Mouse (Mus musculus) heart, postnatal 36 days (tissue): ENCODE results near the gene Ddah1. TPM values are rescaled to one million over a fixed set of nuclear protein-coding genes. Genes with fewer than 3 reads are reported as not detected.

Experiments used
- DNase-seq, 2 experiments: peaks; one replicate each; pipeline ENCODE4 v3.0.0; 2021 to 2022
- intact Hi-C: fragments of 180-260 bp; cut with DNase I; formaldehyde crosslinking; loops from one replicate; pipeline ENCODE4 v1.15.1; 2025
- total RNA-seq, 2 experiments: library from RNA; stranded (reverse); gene quantifications; 2 replicates each; pipeline ENCODE4 v1.2.3; 2021

The Ddah1 gene
- total RNA-seq, 2 experiments from 2014 or later = 8.4 to 8.9 TPM

- intact Hi-C loops = no loop called here
- no peak for DNase-seq
These were observed 43.6 kb downstream of the Ddah1 start for GRCm38 (mm10) chr3:145802106-145802505.

- DNase-seq = no peak
- intact Hi-C loops = no loop called here
These were observed 47.4 kb downstream of the Ddah1 start for GRCm38 (mm10) chr3:145805848-145806247.

GRCm38 (mm10) chr3:145806502-145806901 lies 48.0 kb downstream of the Ddah1 start:
- no peak for DNase-seq
- intact Hi-C loops = no loop called here

GRCm38 (mm10) chr3:145816807-145817206 lies 58.3 kb downstream of the Ddah1 start:
- intact Hi-C loops = no loop called here
- DNase-seq = no peak

GRCm38 (mm10) chr3:145817276-145817675 lies 58.8 kb downstream of the Ddah1 start:
- DNase-seq = no peak
- intact Hi-C loops = no loop called here

- intact Hi-C loops = no loop called here
These were observed 62.0 kb downstream of the Ddah1 start for GRCm38 (mm10) chr3:145820439-145820838.

GRCm38 (mm10) chr3:145820938-145821337 lies 62.5 kb downstream of the Ddah1 start:
- intact Hi-C loops = no loop called here

More at GRCm38 (mm10) chr3:145820439-145820838, 62.0 kb downstream of the Ddah1 start:
- DNase-seq = no peak

GRCm38 (mm10) chr3:145822201-145822600 lies 63.7 kb downstream of the Ddah1 start:
- DNase-seq = no peak
- intact Hi-C loops = no loop called here

More at GRCm38 (mm10) chr3:145820938-145821337, 62.5 kb downstream of the Ddah1 start:
- DNase-seq = no peak

- intact Hi-C loops = no loop called here
- no peak for DNase-seq
These were observed 65.2 kb downstream of the Ddah1 start for GRCm38 (mm10) chr3:145823661-145824060.

GRCm38 (mm10) chr3:145825416-145826055 lies 67.1 kb downstream of the Ddah1 start:
- DNase-seq = no peak
- intact Hi-C loops = no loop called here

- intact Hi-C loops = no loop called here
- DNase-seq = no peak
These were observed 68.9 kb downstream of the Ddah1 start for GRCm38 (mm10) chr3:145827191-145828045.

GRCm38 (mm10) chr3:145828906-145829305 lies 70.4 kb downstream of the Ddah1 start:
- intact Hi-C loops = no loop called here
- no peak for DNase-seq

GRCm38 (mm10) chr3:145833948-145834538 lies 75.6 kb downstream of the Ddah1 start:
- DNase-seq = no peak
- intact Hi-C loops = no loop called here

- intact Hi-C loops = no loop called here
- DNase-seq = no peak
These were observed 79.8 kb downstream of the Ddah1 start for GRCm38 (mm10) chr3:145838281-145838680.

GRCm38 (mm10) chr3:145841961-145842710 lies 83.7 kb downstream of the Ddah1 start:
- intact Hi-C loops = no loop called here
- DNase-seq = no peak

- no peak for DNase-seq
- intact Hi-C loops = no loop called here
These were observed 85.4 kb downstream of the Ddah1 start for GRCm38 (mm10) chr3:145843836-145844235.

GRCm38 (mm10) chr3:145844891-145845290 lies 86.4 kb downstream of the Ddah1 start:
- intact Hi-C loops = no loop called here
- DNase-seq = no peak

- DNase-seq = no peak
- intact Hi-C loops = no loop called here
These were observed 87.8 kb downstream of the Ddah1 start for GRCm38 (mm10) chr3:145846255-145846654.

GRCm38 (mm10) chr3:145852041-145852440 lies 93.6 kb downstream of the Ddah1 start:
- DNase-seq = no peak
- intact Hi-C loops = no loop called here

GRCm38 (mm10) chr3:145852800-145853199 lies 94.3 kb downstream of the Ddah1 start:
- no peak for DNase-seq
- intact Hi-C loops = no loop called here

- intact Hi-C loops = loop anchor here (2.0 kb wide), 1 partner anchor 53 kb away; no protein-coding TSS in a partner anchor
- DNase-seq = no peak
These were observed 95.2 kb downstream of the Ddah1 start for GRCm38 (mm10) chr3:145853713-145854112.
